Mouse (Mus musculus): ENCODE data around the gene Ltbp1. TPM values are rescaled to one million over a fixed set of nuclear protein-coding genes. Genes with fewer than 3 reads are reported as not detected.

Ltbp1 gene
- polyA plus RNA-seq, 1 experiment from 2014 or later: 7.3 TPM

GRCm38 (mm10) chr17:75391429-75392192 lies 386.2 kb downstream of the Ltbp1 start:
- WGBS: 88% methylated on average over 6 of the region's 6 CpGs
- Histone ChIP-seq H3K36me3 (ENCODE audit: control insufficient read depth, insufficient read depth, low read length) (no peaks in the 10 kb centered on the region), H3K4me2 (ENCODE audit: low read depth) (no peak overlapping the region), H3K9me3 (ENCODE audit: control insufficient read depth, low read length) (no peaks in the 10 kb centered on the region), H3K27ac (ENCODE audit: low read depth, low read length) (no peak overlapping the region), H3K4me3 (ENCODE audit: low read depth, low read length) (no peak overlapping the region), H3K9ac (ENCODE audit: low read length) (no peak overlapping the region), H3K27me3 (ENCODE audit: control insufficient read depth, insufficient read depth, low read length) (no peaks in the 10 kb centered on the region), H3K4me1 (ENCODE audit: control insufficient read depth, insufficient read depth, low read length) (no peaks in the 10 kb centered on the region)
- no peak for ATAC-seq (ENCODE audit: insufficient read depth, low FRiP score, low TSS enrichment)
- DNase-seq (ENCODE audit: low spot score): no peak

DNA sequence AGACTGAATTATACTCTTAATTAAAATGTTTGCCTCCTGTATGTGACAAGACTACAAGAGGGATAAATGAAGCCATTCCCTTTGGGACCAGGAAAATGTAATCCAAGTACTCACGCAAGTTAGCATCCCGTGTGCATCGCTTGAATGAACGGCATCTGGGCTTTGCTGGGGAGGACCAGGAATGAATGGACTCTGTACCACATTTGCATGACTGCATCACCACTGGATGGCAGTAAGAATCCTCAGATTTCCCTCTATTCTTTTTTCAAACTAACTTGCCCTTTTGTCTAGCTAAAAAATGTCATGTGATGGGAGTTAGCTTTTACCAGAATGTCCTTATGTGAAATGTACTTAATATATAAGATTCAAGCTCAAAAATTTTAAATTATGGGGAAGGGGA lies 401.0 kb downstream of the Ltbp1 start:
- Histone ChIP-seq H3K9me3 (ENCODE audit: control insufficient read depth, low read length) (no peaks in the 10 kb centered on the region), H3K27me3 (ENCODE audit: control insufficient read depth, insufficient read depth, low read length) (no peaks in the 10 kb centered on the region), H3K4me1 (ENCODE audit: control insufficient read depth, insufficient read depth, low read length) (no peaks in the 10 kb centered on the region), H3K9ac (ENCODE audit: low read length) (no peak overlapping the region), H3K27ac (ENCODE audit: low read depth, low read length) (no peak overlapping the region), H3K36me3 (ENCODE audit: control insufficient read depth, insufficient read depth, low read length) (no peaks in the 10 kb centered on the region), H3K4me3 (ENCODE audit: low read depth, low read length) (no peak overlapping the region), H3K4me2 (ENCODE audit: low read depth) (no peak overlapping the region)
- DNase-seq (ENCODE audit: low spot score): no peak
- ATAC-seq (ENCODE audit: insufficient read depth, low FRiP score, low TSS enrichment): no peak
- WGBS: 74% methylated on average over 4 of the region's 4 CpGs

- 71% methylated on average over 3 of the region's 3 CpGs for WGBS
- DNase-seq (ENCODE audit: low spot score): no peak
- H3K36me3 ChIP-seq (ENCODE audit: control insufficient read depth, insufficient read depth, low read length): no peaks in the 10 kb centered on the region
- H3K4me2 ChIP-seq (ENCODE audit: low read depth): no peak overlapping the region
- ATAC-seq (ENCODE audit: insufficient read depth, low FRiP score, low TSS enrichment): no peak
- H3K4me1 ChIP-seq (ENCODE audit: control insufficient read depth, insufficient read depth, low read length): no peaks in the 10 kb centered on the region
- H3K27me3 ChIP-seq (ENCODE audit: control insufficient read depth, insufficient read depth, low read length): no peaks in the 10 kb centered on the region
- no peaks in the 10 kb centered on the region for H3K9me3 ChIP-seq (ENCODE audit: control insufficient read depth, low read length)
- H3K4me3 ChIP-seq (ENCODE audit: low read depth, low read length): no peak overlapping the region
- no peak overlapping the region for H3K9ac ChIP-seq (ENCODE audit: low read length)
- H3K27ac ChIP-seq (ENCODE audit: low read depth, low read length): no peak overlapping the region
Measured at GRCm38 (mm10) chr17:75416861-75417260, 411.5 kb downstream of the Ltbp1 start.

DNA sequence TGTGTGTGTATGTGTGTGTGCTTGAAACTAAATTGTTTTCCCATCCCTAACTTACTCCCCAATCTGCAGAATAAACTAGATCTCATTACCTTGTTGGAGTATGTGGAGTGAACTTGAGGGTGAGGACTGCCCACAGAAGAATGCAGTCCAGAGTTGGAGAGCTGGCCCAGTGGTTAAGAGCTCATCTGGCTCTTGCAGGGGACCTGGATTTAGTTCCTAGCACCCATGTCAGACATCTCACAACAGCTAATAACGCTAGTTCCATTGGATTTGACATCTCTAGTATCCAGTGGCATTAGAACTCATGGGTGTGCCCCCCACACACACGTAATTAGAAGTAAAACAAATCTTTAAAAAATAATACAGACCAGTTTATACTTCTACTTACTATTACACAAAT lies 428.8 kb downstream of the Ltbp1 start:
- ATAC-seq (ENCODE audit: insufficient read depth, low FRiP score, low TSS enrichment) (no peak), DNase-seq (ENCODE audit: low spot score) (no peak)
- Histone ChIP-seq H3K27ac (ENCODE audit: low read depth, low read length) (no peak overlapping the region), H3K9ac (ENCODE audit: low read length) (no peak overlapping the region), H3K4me1 (ENCODE audit: control insufficient read depth, insufficient read depth, low read length) (no peaks in the 10 kb centered on the region), H3K4me3 (ENCODE audit: low read depth, low read length) (no peak overlapping the region), H3K9me3 (ENCODE audit: control insufficient read depth, low read length) (no peaks in the 10 kb centered on the region), H3K4me2 (ENCODE audit: low read depth) (no peak overlapping the region), H3K36me3 (ENCODE audit: control insufficient read depth, insufficient read depth, low read length) (no peaks in the 10 kb centered on the region), H3K27me3 (ENCODE audit: control insufficient read depth, insufficient read depth, low read length) (no peaks in the 10 kb centered on the region)
- 95% methylated on average over 2 of the region's 2 CpGs for WGBS

DNA sequence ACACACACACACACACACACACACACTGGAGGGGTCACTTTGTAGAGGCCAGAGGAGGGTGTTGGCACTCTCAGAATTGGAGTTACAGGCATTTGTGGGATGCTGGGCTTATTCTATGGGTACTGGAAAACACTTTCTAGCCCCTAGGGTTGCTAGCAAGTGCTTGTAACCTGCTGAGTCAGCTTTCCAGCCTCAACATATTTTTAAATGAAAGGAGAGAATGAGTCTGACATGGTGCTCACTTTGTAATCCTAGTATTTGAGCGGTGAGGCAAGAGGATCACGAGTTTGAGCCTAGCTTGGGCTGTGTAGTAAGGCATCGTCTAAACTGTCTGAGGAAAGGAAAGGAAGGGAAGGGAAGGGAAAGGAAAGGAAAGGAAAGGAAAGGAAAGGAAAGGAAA lies 429.5 kb downstream of the Ltbp1 start:
- Histone ChIP-seq H3K27me3 (ENCODE audit: control insufficient read depth, insufficient read depth, low read length) (no peaks in the 10 kb centered on the region), H3K4me1 (ENCODE audit: control insufficient read depth, insufficient read depth, low read length) (no peaks in the 10 kb centered on the region), H3K36me3 (ENCODE audit: control insufficient read depth, insufficient read depth, low read length) (no peaks in the 10 kb centered on the region), H3K9ac (ENCODE audit: low read length) (no peak overlapping the region), H3K27ac (ENCODE audit: low read depth, low read length) (no peak overlapping the region), H3K4me2 (ENCODE audit: low read depth) (no peak overlapping the region), H3K4me3 (ENCODE audit: low read depth, low read length) (no peak overlapping the region), H3K9me3 (ENCODE audit: control insufficient read depth, low read length) (no peaks in the 10 kb centered on the region)
- WGBS: 77% methylated on average over 3 of the region's 3 CpGs
- ATAC-seq (ENCODE audit: insufficient read depth, low FRiP score, low TSS enrichment) (no peak), DNase-seq (ENCODE audit: low spot score) (no peak)

GRCm38 (mm10) chr17:75435599-75435998 lies 430.2 kb downstream of the Ltbp1 start, which contains the start of gene Rasgrp3:
Rasgrp3 (plus strand) TSS chr17:75435896.
- Histone ChIP-seq H3K27ac (ENCODE audit: low read depth, low read length) (no peak within 1 kb of the TSS), H3K4me2 (ENCODE audit: low read depth) (no peak within 1 kb of the TSS), H3K9me3 (ENCODE audit: control insufficient read depth, low read length) (no peaks in the 10 kb centered on the region), H3K4me3 (ENCODE audit: low read depth, low read length) (no peak within 1 kb of the TSS), H3K36me3 (ENCODE audit: control insufficient read depth, insufficient read depth, low read length) (no peaks in the 10 kb centered on the region), H3K27me3 (ENCODE audit: control insufficient read depth, insufficient read depth, low read length) (no peaks in the 10 kb centered on the region), H3K4me1 (ENCODE audit: control insufficient read depth, insufficient read depth, low read length) (no peaks in the 10 kb centered on the region), H3K9ac (ENCODE audit: low read length) (no peak within 1 kb of the TSS)
- WGBS: 72% methylated on average over 6 of the region's 6 CpGs
- ATAC-seq (ENCODE audit: insufficient read depth, low FRiP score, low TSS enrichment): no peak
- DNase-seq (ENCODE audit: low spot score): no peak

DNA sequence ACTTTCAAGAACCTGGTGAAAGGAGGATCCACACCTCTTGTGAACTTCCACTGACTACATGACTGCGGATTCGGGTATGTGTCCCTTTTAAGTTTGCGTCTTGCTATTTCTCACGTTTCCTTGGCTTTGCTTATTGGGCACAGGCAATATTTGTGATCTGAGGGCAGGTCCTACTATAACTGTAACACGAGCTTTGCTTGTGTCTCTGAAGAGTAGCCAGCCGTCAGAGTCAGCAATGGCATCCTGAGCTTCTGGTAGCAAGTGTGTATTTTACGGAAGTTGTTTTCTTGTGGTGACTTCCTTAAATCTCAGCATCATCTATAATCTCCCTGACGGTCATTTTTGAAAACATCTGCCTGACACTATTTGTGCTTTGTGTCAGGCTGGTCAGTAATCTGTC lies 430.7 kb downstream of the Ltbp1 start:
- Histone ChIP-seq H3K9ac (ENCODE audit: low read length) (no peak overlapping the region), H3K27me3 (ENCODE audit: control insufficient read depth, insufficient read depth, low read length) (no peaks in the 10 kb centered on the region), H3K36me3 (ENCODE audit: control insufficient read depth, insufficient read depth, low read length) (no peaks in the 10 kb centered on the region), H3K4me2 (ENCODE audit: low read depth) (no peak overlapping the region), H3K4me3 (ENCODE audit: low read depth, low read length) (no peak overlapping the region), H3K27ac (ENCODE audit: low read depth, low read length) (no peak overlapping the region), H3K9me3 (ENCODE audit: control insufficient read depth, low read length) (no peaks in the 10 kb centered on the region), H3K4me1 (ENCODE audit: control insufficient read depth, insufficient read depth, low read length) (no peaks in the 10 kb centered on the region)
- DNase-seq (ENCODE audit: low spot score): no peak
- ATAC-seq (ENCODE audit: insufficient read depth, low FRiP score, low TSS enrichment): no peak
- WGBS: 76% methylated on average over 8 of the region's 8 CpGs

- WGBS: 76% methylated on average over 6 of the region's 6 CpGs
- Histone ChIP-seq H3K4me1 (ENCODE audit: control insufficient read depth, insufficient read depth, low read length) (no peaks in the 10 kb centered on the region), H3K27ac (ENCODE audit: low read depth, low read length) (no peak overlapping the region), H3K27me3 (ENCODE audit: control insufficient read depth, insufficient read depth, low read length) (no peaks in the 10 kb centered on the region), H3K4me3 (ENCODE audit: low read depth, low read length) (no peak overlapping the region), H3K4me2 (ENCODE audit: low read depth) (no peak overlapping the region), H3K9me3 (ENCODE audit: control insufficient read depth, low read length) (no peaks in the 10 kb centered on the region), H3K9ac (ENCODE audit: low read length) (no peak overlapping the region), H3K36me3 (ENCODE audit: control insufficient read depth, insufficient read depth, low read length) (no peaks in the 10 kb centered on the region)
- ATAC-seq (ENCODE audit: insufficient read depth, low FRiP score, low TSS enrichment): no peak
- DNase-seq (ENCODE audit: low spot score): no peak
Measured at GRCm38 (mm10) chr17:75436819-75437218, 431.5 kb downstream of the Ltbp1 start.

DNA sequence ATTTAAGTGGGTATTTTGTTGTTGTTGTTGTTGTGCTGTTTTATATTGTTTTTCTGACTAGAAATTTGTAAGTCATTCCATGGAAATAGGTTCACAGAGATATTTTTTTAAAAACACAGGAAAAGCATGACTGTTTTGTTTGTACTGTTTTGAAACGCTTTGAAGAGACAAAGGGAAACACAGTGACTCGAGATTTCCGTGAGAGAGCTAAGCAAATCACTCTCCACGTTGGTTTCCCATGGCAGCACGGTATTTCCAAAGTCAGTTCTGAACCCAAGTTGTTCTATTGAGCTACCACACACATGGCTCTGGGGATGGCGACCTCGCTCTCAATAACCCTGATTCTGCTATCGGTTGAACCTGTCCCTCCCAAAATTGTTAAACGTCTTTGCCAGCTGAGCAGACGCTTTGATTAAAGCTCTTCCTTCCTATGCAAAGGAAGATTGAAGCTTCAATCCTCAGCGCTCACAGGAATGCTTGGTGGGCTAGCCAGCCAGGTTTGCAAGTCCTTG lies 431.9 kb downstream of the Ltbp1 start:
- H3K9ac ChIP-seq (ENCODE audit: low read length): no peak overlapping the region
- no peaks in the 10 kb centered on the region for H3K4me1 ChIP-seq (ENCODE audit: control insufficient read depth, insufficient read depth, low read length)
- no peak for DNase-seq (ENCODE audit: low spot score)
- no peaks in the 10 kb centered on the region for H3K36me3 ChIP-seq (ENCODE audit: control insufficient read depth, insufficient read depth, low read length)
- no peak for ATAC-seq (ENCODE audit: insufficient read depth, low FRiP score, low TSS enrichment)
- no peak overlapping the region for H3K27ac ChIP-seq (ENCODE audit: low read depth, low read length)
- H3K9me3 ChIP-seq (ENCODE audit: control insufficient read depth, low read length): no peaks in the 10 kb centered on the region
- no peaks in the 10 kb centered on the region for H3K27me3 ChIP-seq (ENCODE audit: control insufficient read depth, insufficient read depth, low read length)
- 76% methylated on average over 11 of the region's 11 CpGs for whole genome bisulfite sequencing
- no peak overlapping the region for H3K4me2 ChIP-seq (ENCODE audit: low read depth)
- no peak overlapping the region for H3K4me3 ChIP-seq (ENCODE audit: low read depth, low read length)
